Mouse (Mus musculus) embryonic fibroblast, embryonic 13.5 days (primary cell): Measurements from ENCODE around the gene Lrit3.
"Not testable (repeated sequence)": the region's sequence is repeated elsewhere in the genome, so short reads cannot be mapped to it uniquely, and the experiment has no call there.

ENCODE experiments used
- CTCF ChIP-seq: IDR thresholded peaks from 2 replicates; pipeline ENCODE4 v1.5.1; 2011; ENCODE audit warnings: mild to moderate bottlenecking, control low read depth, low read length, moderate library complexity, borderline replicate concordance; ENCODE audit not compliant: insufficient read depth
- POLR2A ChIP-seq: IDR thresholded peaks from 2 replicates; pipeline ENCODE4 v1.6.1; 2011; ENCODE audit warnings: low read depth, mild to moderate bottlenecking, control low read depth, low read length, moderate library complexity

- not testable (repeated sequence) for TF ChIP-seq CTCF, POLR2A
Observed at GRCm38 (mm10) chr3:129757599-129757998, 46.2 kb downstream of the Lrit3 start.
